Mouse (Mus musculus): Measurements from ENCODE around the gene Cdh23.

GRCm38 (mm10) chr10:60659450-60660020 is 36.8 kb downstream of the Cdh23 start:
- TF ChIP-seq CTCF (IDR thresholded peaks at IDR 0.05) (no peak), EP300 (IDR thresholded peaks at IDR 0.05) (no peak)

Data from lung, postnatal 0 days (tissue).